Mouse (Mus musculus): ENCODE results near the gene Rexo1. TPM values are rescaled to one million over a fixed set of nuclear protein-coding genes. Genes with fewer than 3 reads are reported as not detected.

Rexo1 gene
- total RNA-seq, 1 experiment from 2014 or later: 19.2 TPM

DNA sequence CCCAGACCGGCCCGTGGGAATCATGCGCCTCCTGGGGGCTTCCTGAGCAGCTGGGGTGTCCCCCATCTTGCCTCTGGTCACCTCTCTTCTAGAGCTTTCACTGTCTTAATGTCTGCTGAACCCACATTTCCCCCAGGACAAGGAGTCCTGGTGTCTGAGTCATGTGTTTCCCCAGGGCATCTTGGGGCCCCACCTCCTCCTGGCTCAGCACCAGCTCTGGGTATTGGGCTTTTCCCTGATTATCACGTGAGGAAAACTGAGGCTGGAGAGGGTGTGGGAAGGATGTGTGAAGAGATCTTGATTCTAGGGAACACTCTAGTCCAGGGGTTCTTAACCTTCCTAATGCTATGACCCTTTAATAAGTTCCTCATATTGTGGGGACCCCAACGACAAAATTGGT, 23.2 kb downstream of the Rexo1 start:
- ATAC-seq (replicated peaks in 1 of 2; ENCODE audit: insufficient read depth in 1 of 2, low FRiP score in 2 of 2, low TSS enrichment in 1 of 2, low read depth in 1 of 2, poor library complexity in 2 of 2, severe bottlenecking in 2 of 2): no peak

DNA sequence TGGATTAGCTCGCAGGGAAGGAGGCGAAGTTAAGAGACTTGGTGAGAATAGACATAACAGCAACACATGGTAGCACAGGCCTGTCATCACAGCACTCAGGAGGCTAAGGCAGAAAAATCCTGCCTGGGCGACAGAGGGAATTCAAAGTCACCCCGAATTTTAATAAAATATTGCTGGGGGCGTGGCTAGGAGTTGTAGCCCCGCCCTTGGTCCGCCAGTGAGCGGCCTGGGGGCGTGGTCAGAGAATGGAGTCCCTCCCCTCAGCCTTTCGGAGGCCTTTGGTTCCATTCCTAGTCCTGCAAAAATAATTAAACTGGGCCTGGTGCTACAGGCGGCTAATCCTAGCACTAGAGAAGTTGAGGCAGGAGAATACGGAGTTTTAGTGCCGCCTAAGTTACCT, 25.6 kb downstream of the Rexo1 start:
- no peak for ATAC-seq (replicated peaks in 1 of 2; ENCODE audit: insufficient read depth in 1 of 2, low FRiP score in 2 of 2, low TSS enrichment in 1 of 2, low read depth in 1 of 2, poor library complexity in 2 of 2, severe bottlenecking in 2 of 2)

- ATAC-seq (replicated peaks in 1 of 2; ENCODE audit: insufficient read depth in 1 of 2, low FRiP score in 2 of 2, low TSS enrichment in 1 of 2, low read depth in 1 of 2, poor library complexity in 2 of 2, severe bottlenecking in 2 of 2): peak in 1 of 2 experiments; percentile 14; a peak in 1 of 4 replicates
Observed at GRCm38 (mm10) chr10:80535071-80535470, 26.3 kb downstream of the Rexo1 start.

DNA sequence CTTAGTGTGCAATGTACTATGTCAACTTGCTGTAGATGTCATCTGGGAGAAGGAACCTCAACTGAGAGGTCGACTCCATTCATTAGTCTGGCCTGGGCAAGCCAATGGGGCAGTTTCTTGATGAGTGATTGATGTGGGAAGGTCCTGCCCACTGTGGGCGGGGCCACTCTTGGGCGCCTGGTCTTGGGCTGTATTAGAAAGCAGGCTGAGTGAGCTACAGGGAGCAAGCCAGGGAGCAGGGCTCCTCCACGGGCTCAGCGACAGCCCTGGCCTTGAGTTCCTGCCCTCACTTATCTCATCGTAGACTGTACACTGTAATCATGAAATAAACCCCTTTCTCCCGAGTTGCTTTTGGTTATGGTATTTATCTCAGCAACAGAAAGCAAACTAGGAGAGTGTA, 27.7 kb downstream of the Rexo1 start:
- peak in 1 of 2 experiments; percentile 16; a peak in 1 of 4 replicates for ATAC-seq (replicated peaks in 1 of 2; ENCODE audit: insufficient read depth in 1 of 2, low FRiP score in 2 of 2, low TSS enrichment in 1 of 2, low read depth in 1 of 2, poor library complexity in 2 of 2, severe bottlenecking in 2 of 2)

- no peak for ATAC-seq (replicated peaks in 1 of 2; ENCODE audit: insufficient read depth in 1 of 2, low FRiP score in 2 of 2, low TSS enrichment in 1 of 2, low read depth in 1 of 2, poor library complexity in 2 of 2, severe bottlenecking in 2 of 2)
Observed at GRCm38 (mm10) chr10:80532783-80533182, 28.6 kb downstream of the Rexo1 start.

- no peak for ATAC-seq (replicated peaks in 1 of 2; ENCODE audit: insufficient read depth in 1 of 2, low FRiP score in 2 of 2, low TSS enrichment in 1 of 2, low read depth in 1 of 2, poor library complexity in 2 of 2, severe bottlenecking in 2 of 2)
Observed at GRCm38 (mm10) chr10:80526172-80526571, 35.2 kb downstream of the Rexo1 start.

GRCm38 (mm10) chr10:80523299-80523698, 38.1 kb downstream of the Rexo1 start:
- no peak for ATAC-seq (replicated peaks in 1 of 2; ENCODE audit: insufficient read depth in 1 of 2, low FRiP score in 2 of 2, low TSS enrichment in 1 of 2, low read depth in 1 of 2, poor library complexity in 2 of 2, severe bottlenecking in 2 of 2)

GRCm38 (mm10) chr10:80519287-80519686, 42.1 kb downstream of the Rexo1 start:
- ATAC-seq (replicated peaks in 1 of 2; ENCODE audit: insufficient read depth in 1 of 2, low FRiP score in 2 of 2, low TSS enrichment in 1 of 2, low read depth in 1 of 2, poor library complexity in 2 of 2, severe bottlenecking in 2 of 2): no peak

DNA sequence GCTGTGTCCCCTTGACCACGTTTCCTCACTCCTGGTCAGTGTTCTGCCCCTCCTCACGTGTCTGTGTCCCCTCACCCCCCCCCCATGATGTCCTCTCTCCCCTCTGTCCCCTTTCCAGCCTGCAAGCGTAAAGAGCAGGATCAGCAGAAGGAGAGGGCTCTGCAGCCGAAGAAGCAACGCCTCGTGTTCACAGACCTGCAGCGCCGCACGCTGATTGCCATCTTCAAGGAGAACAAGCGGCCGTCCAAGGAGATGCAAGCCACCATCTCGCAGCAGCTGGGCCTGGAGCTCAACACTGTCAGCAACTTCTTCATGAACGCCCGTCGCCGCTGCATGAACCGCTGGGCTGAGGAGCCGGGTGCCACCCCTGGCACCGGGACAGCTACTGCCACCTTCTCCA, 47.6 kb downstream of the Rexo1 start:
- no peak for ATAC-seq (replicated peaks in 1 of 2; ENCODE audit: insufficient read depth in 1 of 2, low FRiP score in 2 of 2, low TSS enrichment in 1 of 2, low read depth in 1 of 2, poor library complexity in 2 of 2, severe bottlenecking in 2 of 2)

DNA sequence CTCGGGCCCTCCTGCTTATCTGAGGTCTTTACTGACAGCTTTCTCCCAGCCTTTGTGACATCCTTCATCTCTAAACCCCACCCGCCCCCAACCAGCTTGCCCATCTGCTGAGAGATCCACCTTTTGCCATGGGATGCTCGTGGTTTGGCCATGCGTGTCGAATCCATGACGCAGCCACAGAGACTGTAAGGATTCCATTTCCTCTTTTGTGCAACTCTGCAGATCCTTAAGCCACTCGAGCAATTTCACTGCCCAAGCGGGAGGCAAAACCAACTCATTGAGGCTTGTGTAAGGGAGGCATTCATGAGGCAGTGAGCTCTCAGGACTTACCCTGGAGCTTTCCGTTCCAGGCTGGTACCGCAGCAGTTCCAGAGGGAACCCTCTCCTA, 51.1 kb downstream of the Rexo1 start:
- ATAC-seq (replicated peaks in 1 of 2; ENCODE audit: insufficient read depth in 1 of 2, low FRiP score in 2 of 2, low TSS enrichment in 1 of 2, low read depth in 1 of 2, poor library complexity in 2 of 2, severe bottlenecking in 2 of 2): 0 out of 4 replicates have a peak, but pooled peaks of 1 of the 2 experiments have one; percentile 40

- peak; percentile 82 to 85 for ATAC-seq (replicated peaks in 1 of 2; ENCODE audit: insufficient read depth in 1 of 2, low FRiP score in 2 of 2, low TSS enrichment in 1 of 2, low read depth in 1 of 2, poor library complexity in 2 of 2, severe bottlenecking in 2 of 2)
Observed at GRCm38 (mm10) chr10:80509412-80510272, 51.7 kb downstream of the Rexo1 start.

- ATAC-seq (replicated peaks in 1 of 2; ENCODE audit: insufficient read depth in 1 of 2, low FRiP score in 2 of 2, low TSS enrichment in 1 of 2, low read depth in 1 of 2, poor library complexity in 2 of 2, severe bottlenecking in 2 of 2): peak; percentile 46 to 58; a peak in 2 of 4 replicates
Observed at GRCm38 (mm10) chr10:80506222-80506621, 55.1 kb downstream of the Rexo1 start.

- no peak for ATAC-seq (replicated peaks in 1 of 2; ENCODE audit: insufficient read depth in 1 of 2, low FRiP score in 2 of 2, low TSS enrichment in 1 of 2, low read depth in 1 of 2, poor library complexity in 2 of 2, severe bottlenecking in 2 of 2)
Observed at GRCm38 (mm10) chr10:80504724-80505123, 56.6 kb downstream of the Rexo1 start.

DNA sequence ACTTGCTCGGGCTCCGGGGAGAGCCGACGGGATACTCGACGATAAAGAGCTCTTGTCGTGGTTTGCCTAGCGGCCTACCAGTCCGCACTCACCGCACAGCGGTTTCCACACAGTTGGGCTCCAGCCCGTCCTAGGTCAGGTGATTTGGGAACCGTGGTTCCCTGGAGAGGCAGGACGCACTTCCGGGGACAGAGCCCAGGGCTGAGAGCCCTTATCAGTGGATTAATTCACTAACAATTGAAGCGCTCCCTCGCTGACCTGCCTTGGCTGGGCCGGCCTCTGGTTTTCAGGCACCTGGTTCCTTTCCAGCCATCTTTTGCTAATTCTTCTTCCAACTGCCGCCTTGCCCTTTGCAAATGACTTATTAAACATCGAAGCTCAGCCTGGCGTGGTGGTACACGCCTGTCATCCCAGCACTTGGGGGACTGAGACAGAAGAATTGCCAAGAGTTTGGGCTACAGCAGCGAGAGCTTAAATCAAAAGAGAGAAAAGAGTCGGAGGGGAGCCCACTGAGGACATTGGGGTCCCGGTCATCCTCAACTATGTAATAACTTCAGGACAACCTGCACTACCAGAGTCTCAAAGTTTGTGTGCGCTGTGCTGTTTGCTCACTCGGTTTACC, 57.6 kb downstream of the Rexo1 start:
- no peak for ATAC-seq (replicated peaks in 1 of 2; ENCODE audit: insufficient read depth in 1 of 2, low FRiP score in 2 of 2, low TSS enrichment in 1 of 2, low read depth in 1 of 2, poor library complexity in 2 of 2, severe bottlenecking in 2 of 2)

GRCm38 (mm10) chr10:80502819-80503314, 58.5 kb downstream of the Rexo1 start:
- ATAC-seq (replicated peaks in 1 of 2; ENCODE audit: insufficient read depth in 1 of 2, low FRiP score in 2 of 2, low TSS enrichment in 1 of 2, low read depth in 1 of 2, poor library complexity in 2 of 2, severe bottlenecking in 2 of 2): no peak

DNA sequence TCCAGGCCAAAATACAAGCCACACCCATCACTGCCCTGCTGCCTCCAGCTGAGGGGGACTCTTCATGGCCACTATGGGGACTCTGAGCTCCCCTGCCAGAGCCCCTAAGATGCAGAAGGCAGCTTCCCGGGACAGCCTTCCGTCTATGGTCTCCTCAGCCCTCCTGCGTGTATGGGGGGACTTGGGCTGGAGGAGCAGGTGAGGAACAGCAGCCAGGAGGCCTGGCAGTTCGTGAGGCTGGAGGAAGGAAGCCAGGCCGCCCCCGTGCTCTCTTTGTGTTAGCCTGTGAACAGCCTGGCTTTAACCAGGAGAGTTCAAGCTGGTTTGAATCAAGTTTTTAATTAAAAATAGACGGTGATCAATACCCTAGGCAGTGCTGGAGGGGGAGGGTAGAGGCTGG, 59.1 kb downstream of the Rexo1 start:
- no peak for ATAC-seq (replicated peaks in 1 of 2; ENCODE audit: insufficient read depth in 1 of 2, low FRiP score in 2 of 2, low TSS enrichment in 1 of 2, low read depth in 1 of 2, poor library complexity in 2 of 2, severe bottlenecking in 2 of 2)

DNA sequence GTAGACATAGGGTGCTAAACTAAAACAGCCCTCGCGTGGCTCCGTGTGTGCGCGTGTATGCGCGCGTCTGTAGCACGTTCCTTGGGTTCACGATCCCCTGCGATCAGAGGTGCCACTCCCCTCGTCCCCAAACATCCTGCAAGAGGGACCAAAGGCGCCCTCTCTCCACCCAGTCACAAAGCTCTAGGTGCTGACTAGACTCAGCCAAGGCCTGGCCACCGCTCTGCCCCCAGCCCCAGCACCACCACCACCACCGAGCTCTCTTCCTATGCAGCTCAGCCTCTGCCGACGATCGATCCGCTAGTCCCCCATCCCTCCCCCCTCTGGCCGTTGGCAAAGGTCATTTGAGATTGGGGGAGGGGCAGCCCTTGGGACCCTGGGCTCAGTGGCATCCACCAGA, 64.9 kb downstream of the Rexo1 start:
- ATAC-seq (replicated peaks in 1 of 2; ENCODE audit: insufficient read depth in 1 of 2, low FRiP score in 2 of 2, low TSS enrichment in 1 of 2, low read depth in 1 of 2, poor library complexity in 2 of 2, severe bottlenecking in 2 of 2): no peak

GRCm38 (mm10) chr10:80495901-80496300, 65.5 kb downstream of the Rexo1 start:
- no peak for ATAC-seq (replicated peaks in 1 of 2; ENCODE audit: insufficient read depth in 1 of 2, low FRiP score in 2 of 2, low TSS enrichment in 1 of 2, low read depth in 1 of 2, poor library complexity in 2 of 2, severe bottlenecking in 2 of 2)
